Mouse (Mus musculus) gastrocnemius, postnatal 25 days (tissue): Measurements from ENCODE around the gene Slitrk1. TPM values are rescaled to one million over a fixed set of nuclear protein-coding genes. Genes with fewer than 3 reads are reported as not detected.

Source experiments
- DNase-seq: peaks from one replicate; pipeline ENCODE4 v3.0.0; 2022
- long read RNA-seq, 2 experiments: library from polyadenylated mRNA; stranded (forward); transcript quantifications; one replicate each; pipeline ENCODE4 v2.0.0; 2021
- total RNA-seq, 2 experiments: library from RNA; stranded (reverse); gene quantifications; 1 replicate in 1 of 2; 2 replicates in 1 of 2; pipeline ENCODE4 v1.2.3; 2021

The Slitrk1 gene
- total RNA-seq: under 1 TPM; 0.08 to 0.10 TPM
- long read RNA-seq, experiment 1: 0 reads
- long read RNA-seq, experiment 2: 0 reads

DNA sequence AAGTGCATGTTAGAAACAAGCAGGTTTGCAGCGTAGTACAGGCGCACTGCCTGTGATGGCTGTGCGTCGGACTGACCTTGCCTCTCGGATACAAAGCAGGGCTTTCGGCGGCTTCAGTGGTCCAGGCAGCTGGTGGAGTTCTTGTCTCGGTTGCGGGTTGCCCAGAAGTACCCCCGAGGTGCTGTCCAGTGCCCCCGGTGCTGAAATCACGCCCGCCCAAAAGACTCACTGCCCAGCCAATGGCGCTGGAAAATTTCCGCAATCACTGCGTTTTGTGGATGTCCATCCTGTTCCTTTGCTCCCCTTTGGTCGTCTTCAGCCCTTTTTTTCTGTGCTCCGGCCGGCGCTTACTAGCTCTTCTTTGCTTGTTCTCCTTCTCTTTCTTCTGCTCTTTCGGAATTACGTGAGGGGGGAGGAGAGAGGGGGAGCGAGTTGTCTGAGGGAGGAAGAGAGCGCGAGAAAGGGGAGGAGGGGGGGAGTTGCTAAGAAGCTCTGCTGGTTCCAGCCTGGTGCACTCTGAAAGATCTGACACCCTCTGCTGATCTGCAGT, at the start of gene Slitrk1:
TSS of gene Slitrk1 (minus strand) at position 445 of the 550 bp plus-strand sequence.
- DNase-seq: no peak

DNA sequence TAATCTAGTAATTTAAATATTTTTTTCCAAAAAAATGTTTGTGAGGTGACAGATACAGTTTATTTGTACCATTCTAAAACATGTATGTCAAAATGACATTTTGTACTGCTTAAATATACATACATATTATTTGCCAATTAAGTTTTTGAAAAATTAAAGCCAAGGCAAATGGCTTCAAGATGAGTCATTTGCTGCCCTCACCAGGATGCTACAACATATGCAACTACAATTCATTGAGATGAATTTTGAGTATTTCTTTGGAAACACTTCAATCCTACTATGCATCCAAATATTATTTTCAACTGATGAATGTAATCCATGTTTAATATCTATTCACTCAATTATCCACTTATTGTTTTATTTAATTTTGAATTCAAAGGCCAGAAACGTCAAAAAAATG, 21.8 kb upstream of the Slitrk1 start:
- DNase-seq: no peak

DNA sequence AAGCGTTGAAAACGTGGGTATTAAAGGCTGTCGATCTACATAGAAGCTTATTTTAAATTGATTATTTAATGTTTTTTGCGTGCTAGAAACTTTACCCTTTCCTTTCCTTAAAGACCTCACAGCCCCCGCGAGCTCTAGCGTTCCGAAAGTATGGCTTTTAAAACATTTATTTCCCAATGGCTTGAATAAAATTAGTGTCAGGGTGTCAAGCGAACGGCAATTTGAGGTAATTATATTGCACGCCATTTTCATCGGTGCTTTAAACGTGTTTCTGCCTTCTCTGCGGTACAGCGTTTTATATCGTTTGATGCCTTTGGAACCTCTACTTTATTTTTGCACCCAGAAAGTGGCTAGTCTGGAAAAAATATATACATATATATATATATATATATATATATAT, 378 bp upstream of the Slitrk1 start:
- no peak for DNase-seq

DNA sequence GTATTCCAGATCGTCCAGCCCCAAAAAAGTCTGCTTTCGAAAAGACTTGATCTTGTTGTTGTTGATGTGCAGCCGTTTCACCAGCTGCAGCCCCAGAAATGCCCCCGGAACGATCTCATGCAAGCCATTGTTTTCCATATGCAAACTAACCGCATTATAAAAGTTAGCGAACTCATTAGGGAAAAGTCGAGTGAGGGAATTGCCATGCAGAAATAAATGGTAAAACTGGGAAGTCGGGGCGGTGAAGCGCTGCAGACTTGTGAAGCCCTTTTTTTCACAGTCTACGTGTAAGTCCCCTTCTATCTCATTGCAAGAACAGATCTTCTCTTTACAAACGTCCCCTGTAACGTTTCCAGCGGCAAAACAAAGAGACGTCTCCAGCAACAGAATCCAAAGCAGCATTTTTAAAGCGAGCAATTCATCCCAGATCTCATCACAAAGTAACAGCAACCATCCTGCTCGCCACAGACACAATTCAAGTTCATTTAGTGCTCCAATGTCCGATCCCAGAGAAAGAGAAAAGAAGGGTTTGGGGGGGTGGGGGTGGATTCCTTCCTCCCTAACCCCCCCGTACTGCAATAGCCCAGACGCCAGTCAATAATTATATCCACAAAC, 975 bp downstream of the Slitrk1 start:
- no peak for DNase-seq

DNA sequence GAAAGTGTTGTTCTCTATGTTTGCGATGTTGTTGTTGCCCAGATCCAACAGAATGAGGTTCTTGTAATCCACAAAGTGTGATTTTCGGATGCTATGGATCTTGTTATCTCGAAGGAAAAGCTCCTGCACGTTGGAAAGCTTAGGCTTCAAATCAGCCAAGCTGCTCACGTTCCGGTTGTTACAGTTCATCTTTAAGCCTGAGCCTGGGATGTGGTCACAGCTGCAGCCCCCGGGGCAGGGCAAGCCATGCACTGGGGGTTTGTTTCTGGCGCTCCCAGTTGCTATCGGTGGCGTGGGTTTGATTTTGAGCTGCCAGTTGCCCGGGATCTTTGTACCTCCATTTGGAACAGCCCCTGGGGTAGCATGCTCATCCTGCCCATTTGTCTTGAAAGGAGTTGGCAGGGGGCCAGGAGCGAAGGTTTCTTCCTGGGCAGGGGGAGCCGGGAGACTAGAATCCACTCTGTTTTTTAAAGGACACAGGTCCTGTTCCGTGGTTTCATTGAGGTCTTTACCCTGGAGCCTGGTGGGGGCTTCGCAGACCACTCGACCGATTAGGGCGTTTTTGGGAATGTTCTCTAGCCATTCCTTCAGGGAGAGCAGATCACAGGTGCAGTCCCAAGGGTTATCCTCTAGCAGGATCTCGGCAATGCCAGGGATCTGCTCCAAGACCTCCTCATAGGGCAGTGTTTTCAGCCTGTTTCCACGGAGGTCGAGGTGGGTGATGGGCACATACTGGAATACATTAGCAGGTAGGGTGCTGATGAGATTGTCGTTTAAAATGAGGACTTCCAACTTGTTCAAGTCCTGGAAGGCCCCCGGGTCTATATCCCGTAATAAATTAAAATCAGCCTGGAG, 1.7 kb downstream of the Slitrk1 start:
- DNase-seq: no peak

DNA sequence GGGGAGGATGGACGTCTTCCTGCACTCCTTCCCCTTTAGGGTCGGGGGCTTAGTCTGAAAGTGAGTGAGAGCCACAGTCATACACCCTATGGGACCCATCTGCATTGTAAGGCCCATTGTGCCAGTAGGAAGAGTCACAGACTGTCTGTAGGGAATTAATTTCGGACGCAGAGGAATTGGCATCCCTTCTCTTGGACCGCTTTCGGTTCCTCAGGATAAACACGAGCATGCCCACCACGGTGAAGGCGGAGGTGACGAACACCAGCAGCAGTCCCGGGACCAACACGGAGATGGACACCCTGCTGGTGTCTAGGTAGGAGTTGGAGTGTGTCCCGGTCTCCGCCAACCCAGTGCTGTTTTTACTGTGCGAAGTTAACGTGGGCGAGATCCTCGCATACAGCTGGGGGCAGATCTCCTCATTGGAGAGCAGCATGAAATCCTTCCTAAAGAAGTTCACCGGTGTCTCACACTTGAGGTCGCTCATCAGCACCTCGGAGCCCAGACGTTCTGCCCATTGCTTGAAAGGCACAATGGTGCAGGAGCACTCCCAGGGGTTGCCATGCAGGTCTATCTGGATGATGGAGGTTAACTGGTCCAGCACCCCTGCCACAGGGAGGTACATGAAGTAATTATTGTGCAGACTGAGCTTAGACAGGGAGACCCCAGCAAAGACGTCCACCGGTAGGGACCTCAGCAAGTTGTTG, 2.7 kb downstream of the Slitrk1 start:
- no peak for DNase-seq

DNA sequence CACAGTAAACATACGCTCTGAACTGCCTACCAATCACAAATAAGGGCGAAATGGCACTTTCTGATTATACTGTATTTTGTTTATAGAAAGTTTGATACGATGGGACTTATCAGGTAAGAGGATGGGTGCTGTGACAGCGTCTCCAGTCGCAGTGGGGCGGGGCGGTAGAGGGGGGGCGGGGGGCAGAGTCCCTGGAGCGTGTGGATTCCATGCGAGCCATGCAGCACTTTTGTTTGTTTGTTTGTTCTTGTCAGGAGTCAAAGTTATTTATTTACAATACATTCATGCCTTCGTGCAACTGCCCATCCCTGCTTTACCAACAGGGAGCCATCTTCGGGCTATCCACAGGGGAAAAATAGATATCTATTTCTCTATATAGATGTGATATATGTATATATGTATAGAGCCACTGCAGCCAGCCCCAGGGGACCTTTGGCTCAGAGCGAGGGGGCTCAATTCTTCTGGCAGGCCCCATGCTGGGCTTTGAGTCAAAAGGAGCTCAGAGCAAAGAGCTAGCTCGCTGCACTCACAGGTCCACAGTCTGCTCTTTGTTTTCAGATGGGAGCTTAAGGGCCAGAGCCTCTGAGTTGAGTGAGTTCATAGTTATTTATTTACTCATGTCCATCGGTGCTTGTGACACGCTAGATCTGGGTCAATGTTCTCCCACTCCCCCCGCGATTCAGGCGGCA, 3.4 kb downstream of the Slitrk1 start:
- DNase-seq: no peak

DNA sequence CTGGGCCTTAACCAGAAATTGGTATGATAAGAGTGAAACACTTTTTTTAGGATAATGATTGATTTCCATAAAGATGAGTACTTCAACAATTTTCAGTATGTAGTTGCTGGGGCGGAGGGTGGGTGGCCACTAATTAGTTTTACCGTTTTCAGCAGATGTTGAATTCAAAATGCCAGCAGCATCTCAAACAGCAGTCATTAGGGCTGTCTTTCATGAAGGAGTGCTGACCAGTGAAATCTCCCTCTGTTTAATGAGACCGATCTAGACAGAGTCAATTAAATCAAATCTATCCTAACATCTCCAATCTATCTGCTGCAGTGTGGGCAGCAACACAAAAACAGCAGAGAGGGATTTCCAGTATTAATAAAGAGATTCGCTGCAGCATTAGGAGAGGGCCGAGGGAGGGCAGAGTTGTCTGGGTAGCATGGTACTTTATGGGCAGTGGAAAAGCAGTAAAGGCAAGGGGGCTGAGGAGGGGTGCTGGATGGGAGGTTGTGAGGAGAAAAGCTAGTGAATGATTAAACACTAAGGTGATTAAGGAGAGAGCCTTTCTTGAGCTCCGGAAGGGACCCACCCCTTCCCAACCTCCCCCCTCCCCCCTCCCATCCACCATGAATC, 4.5 kb downstream of the Slitrk1 start:
- DNase-seq: no peak

DNA sequence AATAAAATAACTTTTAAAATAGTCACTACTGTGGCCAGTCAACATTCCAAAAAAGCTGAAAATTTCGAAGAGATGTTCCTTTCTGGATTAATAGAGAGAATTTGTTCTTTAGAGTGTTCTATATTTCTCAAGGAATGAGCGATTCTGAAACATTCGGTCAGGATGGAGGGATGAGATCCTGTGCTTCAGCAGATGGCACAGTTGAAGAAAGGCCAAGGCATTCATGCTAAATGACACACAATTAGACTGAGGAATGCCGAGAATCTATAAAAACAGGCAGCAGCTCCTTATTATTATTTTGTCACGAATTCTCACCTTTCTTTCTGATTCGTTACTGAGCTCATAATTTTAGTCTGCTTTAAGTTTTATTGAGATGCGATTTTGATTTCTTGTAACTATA, 15.4 kb downstream of the Slitrk1 start:
- DNase-seq: no peak

DNA sequence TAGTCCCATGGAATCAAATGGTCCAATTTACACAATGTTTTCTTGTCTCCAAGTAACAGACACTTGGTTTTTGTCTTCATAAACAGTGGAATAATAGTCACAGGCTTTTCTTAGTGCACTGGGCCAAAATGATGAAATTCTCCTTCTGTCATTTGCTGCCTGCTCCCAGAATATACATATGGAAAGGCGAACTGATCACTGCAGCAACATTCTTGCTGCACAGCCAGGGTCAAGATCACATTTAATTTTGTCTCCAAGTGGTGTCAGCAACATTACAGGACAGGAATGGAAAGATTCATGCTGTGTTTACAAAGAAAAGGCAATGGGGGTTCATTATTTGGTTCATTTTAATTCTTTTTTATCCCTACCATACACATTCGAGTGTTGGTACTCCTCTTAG, 18.5 kb downstream of the Slitrk1 start:
- DNase-seq: no peak

DNA sequence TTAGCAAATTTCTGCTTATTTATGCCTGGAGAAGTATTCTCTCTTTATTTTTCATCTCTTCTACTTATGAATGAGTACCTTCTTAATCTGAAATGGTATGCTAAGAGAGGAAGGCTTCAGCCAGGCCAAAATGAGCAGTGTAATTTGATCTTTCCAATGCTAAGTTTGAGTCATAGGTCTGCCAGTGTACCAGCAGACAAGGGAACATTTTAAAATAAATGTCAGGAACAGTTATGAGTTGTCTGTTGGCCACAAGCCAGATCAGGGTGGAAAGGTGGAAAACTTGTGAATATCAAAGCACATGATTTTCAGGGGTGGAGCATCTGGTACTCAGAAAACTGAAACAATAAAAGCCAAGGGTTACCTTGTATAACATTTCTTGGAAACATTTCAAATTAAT, 46.1 kb downstream of the Slitrk1 start:
- DNase-seq: no peak

DNA sequence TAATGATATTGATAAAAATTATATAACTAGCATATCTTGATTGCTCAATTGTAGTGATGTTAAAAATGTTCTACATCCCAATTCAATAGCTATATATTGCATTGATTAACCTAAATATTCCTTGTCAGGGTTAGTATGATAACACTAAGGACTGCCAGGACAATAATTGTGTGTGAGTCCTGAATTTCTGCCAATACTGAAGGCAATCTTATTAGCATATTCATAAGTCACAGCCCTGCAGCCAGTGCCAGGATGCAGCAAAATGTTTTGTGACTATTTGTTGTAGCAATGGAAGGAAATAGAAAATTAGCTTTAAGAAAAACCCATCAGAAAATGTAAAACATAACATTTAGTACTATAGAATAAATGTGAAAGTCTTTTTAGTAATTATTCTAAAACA, 49.3 kb downstream of the Slitrk1 start:
- DNase-seq: no peak

DNA sequence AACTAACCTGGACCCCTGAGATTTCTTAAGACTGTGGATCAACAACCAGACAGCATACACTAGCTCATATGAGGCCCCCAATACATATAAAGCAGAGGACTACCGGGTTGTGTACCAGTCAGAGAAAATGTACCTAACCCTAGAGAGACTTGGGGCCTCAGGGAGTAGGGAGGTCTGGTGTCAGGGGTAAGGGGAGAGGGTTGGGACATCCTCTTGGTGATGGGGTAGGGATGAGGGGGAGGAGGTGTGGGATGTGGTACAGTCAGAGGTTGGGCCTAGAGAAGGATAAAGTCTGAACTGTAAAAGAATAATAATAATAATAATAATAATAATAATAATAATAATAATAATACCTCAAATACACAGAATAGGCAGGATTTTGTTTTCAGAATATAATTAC, 54.6 kb downstream of the Slitrk1 start:
- DNase-seq: no peak
